Mouse (Mus musculus) midbrain, postnatal 0 days (tissue): ENCODE results near the gene Actbl2. TPM values are rescaled to one million over a fixed set of nuclear protein-coding genes. Genes with fewer than 3 reads are reported as not detected.

ENCODE experiments used
- ATAC-seq: fragments of 200-750 bp; cut with Nextera tagmentation; 2 replicates; pipeline ENCODE4 v1.8.0; 2017; ENCODE audit warnings: moderate number of reproducible peaks, mild to moderate bottlenecking, moderate TSS enrichment, moderate library complexity; ENCODE audit not compliant: low FRiP score
- DNase-seq: peaks from one replicate; pipeline ENCODE4 v3.0.0-alpha.2; 2015; ENCODE audit warnings: low spot score
- H3K27ac ChIP-seq: fragments of 300-500 bp; sonication (generic); 2 replicates; pipeline ENCODE4 v1.5.1; 2014; ENCODE audit warnings: low read depth, mild to moderate bottlenecking, low read length, mixed read lengths
- H3K27me3 ChIP-seq: fragments of 300-500 bp; sonication (generic); 2 replicates; pipeline ENCODE4 v1.6.1; 2014; ENCODE audit warnings: low read length, control low read depth, mixed read lengths; ENCODE audit not compliant: insufficient read depth
- H3K36me3 ChIP-seq: fragments of 300-500 bp; sonication (generic); 2 replicates; pipeline ENCODE4 v1.6.1; 2014; ENCODE audit warnings: low read length, control low read depth, mixed read lengths; ENCODE audit not compliant: insufficient read depth
- H3K4me1 ChIP-seq: fragments of 300-500 bp; sonication (generic); 2 replicates; pipeline ENCODE4 v1.6.1; 2014; ENCODE audit warnings: mild to moderate bottlenecking, control low read depth, antibody characterized with exemption, low read length, mixed read lengths; ENCODE audit not compliant: insufficient read depth
- H3K4me2 ChIP-seq: fragments of 300-500 bp; sonication (generic); 2 replicates; pipeline ENCODE4 v1.6.1; 2014; ENCODE audit warnings: low read depth, mild to moderate bottlenecking, low read length, mixed read lengths; ENCODE audit not compliant: poor library complexity, severe bottlenecking
- H3K4me3 ChIP-seq: fragments of 300-500 bp; sonication (generic); 2 replicates; pipeline ENCODE4 v1.5.1; 2014; ENCODE audit warnings: low read depth, mild to moderate bottlenecking, low read length, moderate library complexity
- H3K9ac ChIP-seq: fragments of 300-500 bp; sonication (generic); replicated peaks from 2 replicates; pipeline ENCODE4 v1.6.1; 2014; ENCODE audit warnings: mild to moderate bottlenecking, low read length, moderate library complexity, mixed read lengths; ENCODE audit not compliant: poor library complexity, severe bottlenecking
- H3K9me3 ChIP-seq: fragments of 300-500 bp; sonication (generic); 2 replicates; pipeline ENCODE4 v1.6.1; 2016; ENCODE audit warnings: low read length, control low read depth
- CTCF ChIP-seq: IDR thresholded peaks from 2 replicates; pipeline ENCODE4 v1.5.1; 2016; ENCODE audit warnings: antibody characterized with exemption, mild to moderate bottlenecking
- WGBS: fragments of 180-500 bp; shearing (Covaris S2); extraction: QIAGEN DNeasy Blood & Tissue Kit; methylation state at CpG from one replicate; pipeline ENCODE4 v1.1.7; 2014; 5-methylcytosine and 5-hydroxymethylcytosine counted together
- polyA plus RNA-seq: library from polyadenylated mRNA; unstranded; fragments of >200 nt; fragmentation: Nextera tagmentation; extraction: Ambion mirVana; gene quantifications from 2 replicates; pipeline ENCODE4 v1.2.1, GENCODE M21; 2015
- total RNA-seq: library from RNA; depleted of rRNA; stranded (reverse); fragments of >200 nt; gene quantifications from 2 replicates; pipeline ENCODE4 v1.2.3, GENCODE M21; 2014

Actbl2 gene
- total and polyA plus RNA-seq, 2 experiments from 2014 or later, result not detected

DNA sequence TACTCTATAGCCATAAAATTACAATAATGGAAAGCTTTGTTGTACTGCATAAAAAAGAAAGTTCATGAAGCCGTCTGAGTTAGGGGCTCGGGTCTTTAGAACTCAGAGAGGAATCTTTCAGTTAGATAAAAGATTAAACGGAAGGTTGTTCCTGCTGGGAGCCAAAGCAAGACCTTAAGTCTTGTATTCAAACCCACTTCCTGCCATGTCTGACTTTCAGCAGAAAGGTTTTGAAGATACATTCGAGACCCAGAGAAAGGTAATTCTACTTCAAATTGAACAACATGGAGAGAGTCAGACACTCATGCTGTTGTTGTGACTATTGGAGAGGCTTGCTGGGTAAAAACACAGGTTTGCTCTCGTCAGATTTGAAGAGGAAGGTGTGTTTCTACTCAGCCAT, 3.0 kb upstream of the Actbl2 start:
- Histone ChIP-seq H3K27me3 (no peaks in the 10 kb centered on the region), H3K4me2 (no peak overlapping the region), H3K9me3 (no peaks in the 10 kb centered on the region), H3K9ac (no peak overlapping the region), H3K36me3 (no peaks in the 10 kb centered on the region), H3K4me3 (no peak overlapping the region), H3K27ac (no peak overlapping the region), H3K4me1 (no peaks in the 10 kb centered on the region)
- ATAC-seq, result no peak
- no peak for DNase-seq
- 33% methylated on average over 5 of the region's 5 CpGs for WGBS
- no peak for TF ChIP-seq CTCF

DNA sequence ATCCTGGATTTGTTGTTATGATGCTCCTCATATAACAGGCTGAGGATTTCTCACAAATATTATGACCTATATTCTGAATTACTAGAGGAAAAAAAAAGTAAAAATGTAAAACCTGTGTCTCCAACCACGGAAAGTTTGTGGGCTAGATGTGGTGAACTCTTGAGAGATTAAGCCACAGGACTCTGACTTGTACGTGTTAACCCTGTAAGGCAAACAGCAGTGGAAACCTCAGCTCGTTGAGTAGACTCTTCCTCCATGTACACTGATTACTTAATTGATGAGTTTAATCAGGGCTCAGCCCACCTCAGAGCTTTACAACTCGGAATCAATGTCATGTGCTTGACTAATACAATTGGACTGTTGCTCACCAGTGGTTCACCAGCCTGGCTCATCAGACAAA, 3.2 kb downstream of the Actbl2 start:
- no peak for ATAC-seq
- Histone ChIP-seq H3K4me3 (no peak overlapping the region), H3K9me3 (no peaks in the 10 kb centered on the region), H3K36me3 (no peaks in the 10 kb centered on the region), H3K9ac (no peak overlapping the region), H3K4me1 (no peaks in the 10 kb centered on the region), H3K27me3 (no peaks in the 10 kb centered on the region), H3K4me2 (no peak overlapping the region), H3K27ac (no peak overlapping the region)
- 87% methylated on average over 4 of the region's 4 CpGs for WGBS
- no peak for TF ChIP-seq CTCF
- DNase-seq, result no peak

DNA sequence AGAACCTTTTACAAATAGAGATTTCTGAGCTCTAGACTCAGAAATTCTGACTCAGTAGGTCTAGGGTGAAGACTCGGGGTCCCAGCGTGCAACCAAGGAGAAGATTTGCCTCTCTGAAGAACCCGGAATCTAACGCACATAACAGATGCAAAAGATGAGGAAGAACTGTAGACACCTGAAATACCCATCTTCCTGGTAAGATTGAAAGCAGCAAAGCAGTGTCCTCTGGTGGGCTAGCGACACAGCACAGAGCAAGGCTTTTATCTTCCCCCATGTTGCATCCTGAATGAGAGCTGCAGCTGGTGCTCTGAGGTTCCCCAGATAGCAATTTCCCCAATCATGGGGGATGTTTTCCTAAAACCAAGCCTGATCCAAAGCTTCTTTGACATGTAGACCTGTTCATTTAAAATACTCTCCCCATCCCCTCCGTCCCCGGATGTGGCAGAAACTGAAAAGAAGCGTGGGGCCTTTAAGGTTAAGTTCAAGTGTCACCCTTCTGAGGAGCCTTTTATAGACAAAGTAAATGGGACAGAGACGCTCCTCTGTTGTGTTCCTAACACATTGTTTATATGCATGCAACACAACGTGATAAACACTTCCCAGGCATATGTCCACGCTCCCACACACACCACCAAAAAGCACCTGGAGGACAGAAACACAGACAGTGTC, 3.7 kb downstream of the Actbl2 start:
- 82% methylated on average over 11 of the region's 11 CpGs for WGBS
- Histone ChIP-seq H3K4me1 (no peaks in the 10 kb centered on the region), H3K4me2 (no peak overlapping the region), H3K36me3 (no peaks in the 10 kb centered on the region), H3K27ac (no peak overlapping the region), H3K27me3 (no peaks in the 10 kb centered on the region), H3K4me3 (no peak overlapping the region), H3K9me3 (no peaks in the 10 kb centered on the region), H3K9ac (no peak overlapping the region)
- DNase-seq (no peak), ATAC-seq (no peak)
- no peak for TF ChIP-seq CTCF

DNA sequence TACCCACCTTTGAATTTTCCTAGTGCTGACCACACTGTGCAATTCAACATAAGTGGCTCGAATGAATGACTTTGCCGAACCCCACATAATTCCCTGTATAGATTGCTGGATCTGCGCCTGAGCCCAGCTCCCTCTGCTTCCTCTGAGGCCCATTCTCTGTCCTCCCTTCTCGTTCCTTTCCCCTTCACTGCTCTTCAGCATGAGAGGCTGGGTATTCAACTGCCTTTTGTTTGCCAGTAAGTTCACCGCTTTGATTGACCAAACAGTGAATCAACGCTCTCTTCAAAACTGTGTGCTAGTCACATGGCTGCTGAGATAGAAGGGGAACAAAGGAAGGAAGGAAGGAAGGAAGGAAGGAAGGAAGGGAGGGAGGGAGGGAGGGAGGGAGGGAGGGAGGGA, 4.3 kb downstream of the Actbl2 start:
- DNase-seq (no peak), ATAC-seq (no peak)
- no peak overlapping the region for H3K4me2 ChIP-seq
- no peaks in the 10 kb centered on the region for H3K4me1 ChIP-seq
- no peaks in the 10 kb centered on the region for H3K27me3 ChIP-seq
- WGBS, result 57% methylated on average over 6 of the region's 6 CpGs
- no peak overlapping the region for H3K4me3 ChIP-seq
- H3K9me3 ChIP-seq, result no peaks in the 10 kb centered on the region
- no peaks in the 10 kb centered on the region for H3K36me3 ChIP-seq
- no peak overlapping the region for H3K27ac ChIP-seq
- H3K9ac ChIP-seq, result no peak overlapping the region
- no peak for TF ChIP-seq CTCF

DNA sequence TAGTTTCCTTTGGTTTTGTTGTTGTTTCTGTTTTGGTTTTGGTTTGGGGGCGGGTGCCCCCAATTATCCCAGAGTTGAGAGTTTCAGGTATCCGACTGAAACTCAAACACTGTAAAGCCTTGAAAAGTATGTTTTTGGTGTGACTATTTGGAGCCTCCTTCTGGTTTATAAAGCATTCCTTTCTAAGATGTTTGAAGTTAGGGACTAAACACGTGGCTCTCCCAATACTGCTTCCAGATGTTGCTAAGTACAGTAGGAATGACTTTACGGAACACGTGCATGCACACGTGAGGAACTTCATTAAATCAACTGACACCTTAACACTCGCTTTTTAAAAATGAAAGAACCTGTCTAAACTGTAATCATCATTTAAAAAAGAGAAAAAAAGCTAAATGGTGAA, 4.9 kb downstream of the Actbl2 start:
- no peak for TF ChIP-seq CTCF
- no peak for DNase-seq
- Histone ChIP-seq H3K36me3 (no peaks in the 10 kb centered on the region), H3K27me3 (no peaks in the 10 kb centered on the region), H3K4me3 (no peak overlapping the region), H3K9me3 (no peaks in the 10 kb centered on the region), H3K4me2 (no peak overlapping the region), H3K4me1 (no peaks in the 10 kb centered on the region), H3K9ac (no peak overlapping the region), H3K27ac (no peak overlapping the region)
- no peak for ATAC-seq
- WGBS, result 88% methylated on average over 7 of the region's 7 CpGs

DNA sequence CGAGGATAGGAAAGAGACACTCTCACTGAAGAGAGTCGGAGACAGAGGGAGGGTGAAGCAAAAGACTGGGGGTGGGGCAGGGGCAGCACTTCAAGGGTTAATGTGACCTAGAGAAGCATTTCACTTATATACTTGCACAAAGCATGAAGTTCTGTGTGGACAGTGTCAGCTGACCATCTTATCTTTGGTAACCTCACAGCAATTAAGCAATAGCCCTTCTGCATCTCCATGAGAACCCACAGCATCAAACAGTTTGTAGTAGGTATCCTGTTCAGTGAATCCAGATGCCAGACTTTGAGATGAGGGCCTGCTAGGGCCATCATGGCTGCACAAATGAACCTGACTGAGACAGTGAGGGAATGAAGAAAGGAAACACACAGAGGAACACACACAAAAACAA, 8.4 kb downstream of the Actbl2 start:
- H3K9me3 ChIP-seq, result no peaks in the 10 kb centered on the region
- 82% methylated on average over 2 of the region's 2 CpGs for WGBS

More for the DNA sequence above, 8.4 kb downstream of the Actbl2 start:
- DNase-seq (no peak), ATAC-seq (no peak)
- TF ChIP-seq CTCF, result no peak
- Histone ChIP-seq H3K4me1 (no peaks in the 10 kb centered on the region), H3K27me3 (no peaks in the 10 kb centered on the region), H3K36me3 (no peaks in the 10 kb centered on the region), H3K4me3 (no peak overlapping the region), H3K27ac (no peak overlapping the region), H3K4me2 (no peak overlapping the region), H3K9ac (no peak overlapping the region)
